Mouse (Mus musculus) lung, adult 18-20 months (tissue): ENCODE results near the gene Rgs6.
A peak's percentile ranks its signal among the peaks of the same experiment; 100 is the strongest.

ENCODE experiments used
- DNase-seq, 2 experiments: peaks; one replicate each; pipeline ENCODE4 v3.0.0; 2022; ENCODE audit warnings: mixed read lengths in 2 of 2

Gene Rgs6

GRCm38 (mm10) chr12:82649991-82650390, 61.9 kb downstream of the Rgs6 start:
- no peak for DNase-seq

GRCm38 (mm10) chr12:82664598-82664997, 76.5 kb downstream of the Rgs6 start:
- DNase-seq: no peak

- DNase-seq: no peak
Measured at GRCm38 (mm10) chr12:82667441-82667840, 79.3 kb downstream of the Rgs6 start.

GRCm38 (mm10) chr12:82670201-82670737, 82.2 kb downstream of the Rgs6 start:
- no peak for DNase-seq

GRCm38 (mm10) chr12:82671591-82671990, 83.5 kb downstream of the Rgs6 start:
- no peak for DNase-seq

- DNase-seq: no peak
Measured at GRCm38 (mm10) chr12:82675137-82675536, 87.0 kb downstream of the Rgs6 start.

- no peak for DNase-seq
Measured at GRCm38 (mm10) chr12:82687015-82687414, 98.9 kb downstream of the Rgs6 start.

GRCm38 (mm10) chr12:82698886-82699527, 110.9 kb downstream of the Rgs6 start:
- no peak for DNase-seq

GRCm38 (mm10) chr12:82699528-82699905, 111.4 kb downstream of the Rgs6 start:
- DNase-seq: no peak

- no peak for DNase-seq
Measured at GRCm38 (mm10) chr12:82700241-82700640, 112.1 kb downstream of the Rgs6 start.

- peak; percentile 10 to 25 for DNase-seq
Measured at GRCm38 (mm10) chr12:82700840-82701239, 112.7 kb downstream of the Rgs6 start.

GRCm38 (mm10) chr12:82701359-82701758, 113.3 kb downstream of the Rgs6 start:
- DNase-seq: peak; percentile 39 to 69

GRCm38 (mm10) chr12:82710376-82710775, 122.3 kb downstream of the Rgs6 start:
- DNase-seq: no peak

GRCm38 (mm10) chr12:82714284-82714683, 126.2 kb downstream of the Rgs6 start:
- no peak for DNase-seq

- DNase-seq: no peak
Measured at GRCm38 (mm10) chr12:82723017-82723540, 135.0 kb downstream of the Rgs6 start.

GRCm38 (mm10) chr12:82726255-82726654, 138.2 kb downstream of the Rgs6 start:
- DNase-seq: no peak

- DNase-seq: no peak
Measured at GRCm38 (mm10) chr12:82731587-82731986, 143.5 kb downstream of the Rgs6 start.

- no peak for DNase-seq
Measured at GRCm38 (mm10) chr12:82742955-82743354, 154.9 kb downstream of the Rgs6 start.

- no peak for DNase-seq
Measured at GRCm38 (mm10) chr12:82744026-82744425, 155.9 kb downstream of the Rgs6 start.

GRCm38 (mm10) chr12:82744826-82745225, 156.7 kb downstream of the Rgs6 start:
- DNase-seq: no peak

GRCm38 (mm10) chr12:82747099-82747498, 159.0 kb downstream of the Rgs6 start:
- no peak for DNase-seq

GRCm38 (mm10) chr12:82751846-82752245, 163.8 kb downstream of the Rgs6 start:
- DNase-seq: no peak

- DNase-seq: no peak
Measured at GRCm38 (mm10) chr12:82754501-82754900, 166.4 kb downstream of the Rgs6 start.

- DNase-seq: no peak
Measured at GRCm38 (mm10) chr12:82756756-82757155, 168.7 kb downstream of the Rgs6 start.

- no peak for DNase-seq
Measured at GRCm38 (mm10) chr12:82757367-82757766, 169.3 kb downstream of the Rgs6 start.
